Mouse (Mus musculus): ENCODE data around the gene Kcp. TPM values are rescaled to one million over a fixed set of nuclear protein-coding genes. Genes with fewer than 3 reads are reported as not detected.

Gene Kcp
- polyA plus RNA-seq, 1 experiment: not detected

GRCm38 (mm10) chr6:29527361-29528164 lies 19.8 kb upstream of the Kcp start:
- H3K27ac ChIP-seq (ENCODE audit: control insufficient read depth, insufficient read depth, low read depth, low read length, poor library complexity): peak overlapping the region; percentile 88
- TF ChIP-seq CTCF (IDR thresholded peaks at IDR 0.05; ENCODE audit: control insufficient read depth, insufficient read depth, low read length): no peak
- no peak for TF ChIP-seq POLR2A (IDR thresholded peaks at IDR 0.05; ENCODE audit: borderline replicate concordance, control insufficient read depth, low read depth, low read length)

GRCm38 (mm10) chr6:29526281-29527251 lies 18.8 kb upstream of the Kcp start, which contains the start of gene Irf5:
Irf5 (plus strand) TSS chr6:29526625.
- Histone ChIP-seq H3K4me3 (replicated peaks; ENCODE audit: control insufficient read depth, low read depth, low read length) (peak within 1 kb of the TSS; percentile 84), H3K4me1 (ENCODE audit: control insufficient read depth, insufficient read depth, low read length) (peaks cover 6% of the 10 kb centered on the region), H3K27ac (ENCODE audit: control insufficient read depth, insufficient read depth, low read depth, low read length, poor library complexity) (peak within 1 kb of the TSS; percentile 88)
- WGBS: 2% methylated on average over 86 of the region's 96 CpGs
- TF ChIP-seq POLR2A (IDR thresholded peaks at IDR 0.05; ENCODE audit: borderline replicate concordance, control insufficient read depth, low read depth, low read length) (peak; percentile 63; the same call in 1 of the 2 replicates), CTCF (IDR thresholded peaks at IDR 0.05; ENCODE audit: control insufficient read depth, insufficient read depth, low read length) (no peak)

More at GRCm38 (mm10) chr6:29527361-29528164, 19.8 kb upstream of the Kcp start:
- 4% methylated on average over 34 of the region's 34 CpGs for WGBS
- peaks cover 6% of the 10 kb centered on the region for H3K4me1 ChIP-seq (ENCODE audit: control insufficient read depth, insufficient read depth, low read length)
- peak overlapping the region; percentile 84 for H3K4me3 ChIP-seq (replicated peaks; ENCODE audit: control insufficient read depth, low read depth, low read length)

DNA sequence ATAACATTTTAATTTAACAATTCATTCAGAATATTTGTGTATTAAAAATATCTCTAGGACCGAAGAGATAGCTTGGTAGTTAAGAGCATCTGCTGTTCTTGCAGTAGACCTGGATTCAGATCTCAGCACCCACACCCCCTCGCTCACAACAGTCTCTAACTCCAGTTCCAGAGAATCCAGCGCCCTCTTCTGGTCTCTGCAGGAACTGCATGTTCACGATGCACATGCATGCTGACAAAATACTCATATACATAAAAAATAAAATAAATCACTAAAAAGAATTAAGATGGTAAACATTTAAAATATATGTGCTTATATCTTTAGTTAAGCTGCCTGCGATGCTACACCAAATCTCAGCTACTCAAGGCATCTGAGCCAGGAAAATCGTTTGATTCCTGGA lies 17.5 kb upstream of the Kcp start:
- TF ChIP-seq POLR2A (IDR thresholded peaks at IDR 0.05; ENCODE audit: borderline replicate concordance, control insufficient read depth, low read depth, low read length): no peak
- TF ChIP-seq CTCF (IDR thresholded peaks at IDR 0.05; ENCODE audit: control insufficient read depth, insufficient read depth, low read length): peak; percentile 42
- 72% methylated on average over 6 of the region's 6 CpGs for WGBS
- Histone ChIP-seq H3K27ac (ENCODE audit: control insufficient read depth, insufficient read depth, low read depth, low read length, poor library complexity) (no peak overlapping the region), H3K4me3 (replicated peaks; ENCODE audit: control insufficient read depth, low read depth, low read length) (no peak overlapping the region), H3K4me1 (ENCODE audit: control insufficient read depth, insufficient read depth, low read length) (peaks cover 6% of the 10 kb centered on the region)

DNA sequence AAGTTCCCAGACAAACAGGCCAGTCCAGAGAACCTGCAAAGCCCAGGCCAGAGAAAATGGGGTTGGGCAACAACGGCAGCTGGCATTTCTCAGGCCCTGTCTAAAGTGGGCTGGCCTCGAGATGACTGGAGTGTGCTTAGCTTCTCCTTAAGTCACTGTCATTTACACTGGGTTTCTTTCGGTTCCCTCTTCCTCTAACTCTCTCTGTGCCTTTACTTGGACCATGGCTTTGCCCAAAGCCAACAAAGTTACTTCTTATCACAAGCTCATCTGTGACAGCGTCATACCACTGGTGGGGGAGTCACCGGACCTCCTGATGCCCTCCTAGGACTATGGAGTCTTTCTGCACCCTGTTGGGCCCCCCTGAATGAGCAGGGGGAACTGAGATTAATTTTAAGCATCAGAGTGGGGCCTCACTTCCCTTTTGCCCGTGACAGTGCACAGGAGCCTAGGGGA lies 16.3 kb upstream of the Kcp start:
- TF ChIP-seq POLR2A (IDR thresholded peaks at IDR 0.05; ENCODE audit: borderline replicate concordance, control insufficient read depth, low read depth, low read length): no peak
- no peak for TF ChIP-seq CTCF (IDR thresholded peaks at IDR 0.05; ENCODE audit: control insufficient read depth, insufficient read depth, low read length)
- 9% methylated on average over 6 of the region's 6 CpGs for WGBS
- H3K4me1 ChIP-seq (ENCODE audit: control insufficient read depth, insufficient read depth, low read length): peaks cover 2% of the 10 kb centered on the region
- H3K27ac ChIP-seq (ENCODE audit: control insufficient read depth, insufficient read depth, low read depth, low read length, poor library complexity): peak overlapping the region; percentile 79
- no peak overlapping the region for H3K4me3 ChIP-seq (replicated peaks; ENCODE audit: control insufficient read depth, low read depth, low read length)

GRCm38 (mm10) chr6:29523301-29524033 lies 15.7 kb upstream of the Kcp start:
- peak overlapping the region; percentile 79 for H3K27ac ChIP-seq (ENCODE audit: control insufficient read depth, insufficient read depth, low read depth, low read length, poor library complexity)
- TF ChIP-seq POLR2A (IDR thresholded peaks at IDR 0.05; ENCODE audit: borderline replicate concordance, control insufficient read depth, low read depth, low read length): no peak
- TF ChIP-seq CTCF (IDR thresholded peaks at IDR 0.05; ENCODE audit: control insufficient read depth, insufficient read depth, low read length): no peak
- 32% methylated on average over 12 of the region's 12 CpGs for WGBS
- H3K4me3 ChIP-seq (replicated peaks; ENCODE audit: control insufficient read depth, low read depth, low read length): no peak overlapping the region
- peaks cover 2% of the 10 kb centered on the region for H3K4me1 ChIP-seq (ENCODE audit: control insufficient read depth, insufficient read depth, low read length)

GRCm38 (mm10) chr6:29522626-29523300 lies 15.0 kb upstream of the Kcp start:
- TF ChIP-seq POLR2A (IDR thresholded peaks at IDR 0.05; ENCODE audit: borderline replicate concordance, control insufficient read depth, low read depth, low read length): no peak
- no peak for TF ChIP-seq CTCF (IDR thresholded peaks at IDR 0.05; ENCODE audit: control insufficient read depth, insufficient read depth, low read length)
- Histone ChIP-seq H3K4me1 (ENCODE audit: control insufficient read depth, insufficient read depth, low read length) (peaks cover 2% of the 10 kb centered on the region), H3K27ac (ENCODE audit: control insufficient read depth, insufficient read depth, low read depth, low read length, poor library complexity) (peak overlapping the region; percentile 79), H3K4me3 (replicated peaks; ENCODE audit: control insufficient read depth, low read depth, low read length) (no peak overlapping the region)
- WGBS: 58% methylated on average over 6 of the region's 6 CpGs

- under 1% methylated on average over 5 of the region's 5 CpGs for WGBS
Measured at GRCm38 (mm10) chr6:29517139-29517538, 9.4 kb upstream of the Kcp start.

More at GRCm38 (mm10) chr6:29517139-29517538, 9.4 kb upstream of the Kcp start:
- TF ChIP-seq POLR2A (IDR thresholded peaks at IDR 0.05; ENCODE audit: borderline replicate concordance, control insufficient read depth, low read depth, low read length) (no peak), CTCF (IDR thresholded peaks at IDR 0.05; ENCODE audit: control insufficient read depth, insufficient read depth, low read length) (peak; percentile 97)
- H3K27ac ChIP-seq (ENCODE audit: control insufficient read depth, insufficient read depth, low read depth, low read length, poor library complexity): no peak overlapping the region
- no peak overlapping the region for H3K4me3 ChIP-seq (replicated peaks; ENCODE audit: control insufficient read depth, low read depth, low read length)
- no peaks in the 10 kb centered on the region for H3K4me1 ChIP-seq (ENCODE audit: control insufficient read depth, insufficient read depth, low read length)
